Mouse (Mus musculus): ENCODE measurements at regions not wholly inside any gene's neighbourhood (a gene's known extent, or its start where the extent isn't known, plus 50 kb on each side); places are given as distances from the start of the nearest gene placed in this dataset.

DNA sequence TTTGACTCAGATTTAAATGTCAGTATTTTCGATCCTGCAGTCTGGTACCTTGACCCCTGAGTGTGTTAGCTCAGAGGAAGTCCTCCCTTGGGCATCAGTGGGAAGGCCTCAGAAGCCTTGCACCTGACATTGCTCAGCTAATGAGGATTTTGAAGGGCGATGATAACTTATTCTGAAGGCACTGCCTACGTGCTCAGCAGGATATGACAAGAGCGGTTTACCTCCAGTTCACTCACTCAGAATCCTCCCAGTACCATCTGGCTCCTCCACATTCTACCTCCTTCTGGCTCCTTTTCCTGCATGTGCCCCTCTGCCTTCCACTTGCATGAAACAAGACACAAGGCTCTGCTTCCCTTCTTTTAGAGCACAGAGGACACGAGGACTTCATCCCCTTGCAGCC, 497.5 kb downstream of the Igsf11 start:
- Histone ChIP-seq H3K4me2 (ENCODE audit: low read length) (no peak overlapping the region), H3K9ac (ENCODE audit: low read length) (no peak overlapping the region), H3K36me3 (ENCODE audit: control insufficient read depth, insufficient read depth, low read length) (no peaks in the 10 kb centered on the region), H3K27me3 (replicated peaks; ENCODE audit: control insufficient read depth, insufficient read depth, low read length) (no peaks in the 10 kb centered on the region), H3K27ac (ENCODE audit: low read depth, low read length) (no peak overlapping the region), H3K4me1 (ENCODE audit: control insufficient read depth, insufficient read depth, low read length) (no peaks in the 10 kb centered on the region), H3K4me3 (ENCODE audit: low read depth, low read length) (no peak overlapping the region), H3K9me3 (replicated peaks; ENCODE audit: control insufficient read depth, low read length) (no peaks in the 10 kb centered on the region)
- ATAC-seq (no peak), DNase-seq (ENCODE audit: low spot score) (no peak)
- WGBS: 83% methylated on average over 5 of the region's 5 CpGs

DNA sequence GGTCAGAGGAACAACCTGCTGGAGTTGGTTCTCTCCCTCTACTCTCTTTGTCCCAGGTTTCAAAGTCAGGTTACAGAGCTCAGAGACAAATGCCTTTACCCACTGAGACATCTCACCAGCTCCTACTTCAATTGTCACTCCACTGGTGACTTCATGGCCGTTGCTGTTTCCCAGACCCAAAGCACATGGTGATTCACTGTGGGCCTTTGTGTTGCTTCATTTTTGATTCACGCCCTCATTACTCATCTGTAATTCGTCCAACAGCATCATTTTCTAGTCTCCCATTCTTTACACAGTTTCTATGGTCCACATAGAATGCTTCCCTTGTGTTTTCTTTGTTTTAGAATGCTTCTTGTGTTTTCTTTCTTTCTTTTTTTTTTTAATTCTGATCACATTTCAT, 498.2 kb downstream of the Igsf11 start:
- no peaks in the 10 kb centered on the region for H3K27me3 ChIP-seq (replicated peaks; ENCODE audit: control insufficient read depth, insufficient read depth, low read length)
- H3K9me3 ChIP-seq (replicated peaks; ENCODE audit: control insufficient read depth, low read length): no peaks in the 10 kb centered on the region
- ATAC-seq (no peak), DNase-seq (ENCODE audit: low spot score) (no peak)
- WGBS: 55% methylated on average over 3 of the region's 3 CpGs
- H3K4me3 ChIP-seq (ENCODE audit: low read depth, low read length): no peak overlapping the region
- H3K36me3 ChIP-seq (ENCODE audit: control insufficient read depth, insufficient read depth, low read length): no peaks in the 10 kb centered on the region
- no peak overlapping the region for H3K4me2 ChIP-seq (ENCODE audit: low read length)
- H3K4me1 ChIP-seq (ENCODE audit: control insufficient read depth, insufficient read depth, low read length): no peaks in the 10 kb centered on the region
- no peak overlapping the region for H3K9ac ChIP-seq (ENCODE audit: low read length)
- no peak overlapping the region for H3K27ac ChIP-seq (ENCODE audit: low read depth, low read length)

DNA sequence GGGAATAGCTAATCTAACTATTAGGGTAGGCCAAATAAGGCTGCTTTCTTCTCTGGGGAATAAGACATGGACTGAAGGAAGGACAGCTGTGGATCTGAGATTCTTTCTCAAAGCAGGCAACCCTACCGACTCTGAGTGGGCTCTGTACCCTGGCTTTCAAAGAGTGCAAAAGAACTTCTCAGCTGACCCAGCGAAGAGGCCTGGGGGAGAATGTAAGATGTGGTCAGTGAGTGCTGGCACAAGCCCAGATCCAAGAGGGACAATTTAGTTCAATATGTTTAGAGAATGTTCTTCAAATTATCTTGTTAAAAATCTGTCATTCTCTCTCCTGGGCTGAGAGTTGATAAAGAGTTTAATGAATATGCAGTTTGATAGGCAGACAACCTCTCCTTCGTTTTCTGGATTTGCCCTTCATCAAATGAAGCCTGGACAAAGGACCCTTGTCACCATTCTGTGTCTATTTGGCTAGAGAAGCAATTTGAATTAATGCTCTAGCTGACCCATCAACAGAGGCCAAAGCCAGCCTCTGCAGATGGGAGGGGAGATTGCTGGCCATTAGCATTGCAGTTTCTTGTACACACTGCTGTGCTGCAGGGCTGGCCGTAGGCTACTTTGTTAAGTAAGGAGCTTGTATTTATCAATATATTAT, 509.8 kb downstream of the Igsf11 start:
- Histone ChIP-seq H3K4me2 (ENCODE audit: low read length) (no peak overlapping the region), H3K4me1 (ENCODE audit: control insufficient read depth, insufficient read depth, low read length) (0 out of 2 replicates have a peak, but pooled peaks cover 6% of the 10 kb centered on the region), H3K27ac (ENCODE audit: low read depth, low read length) (no peak overlapping the region), H3K9me3 (replicated peaks; ENCODE audit: control insufficient read depth, low read length) (no peaks in the 10 kb centered on the region), H3K4me3 (ENCODE audit: low read depth, low read length) (no peak overlapping the region), H3K27me3 (replicated peaks; ENCODE audit: control insufficient read depth, insufficient read depth, low read length) (no peaks in the 10 kb centered on the region), H3K36me3 (ENCODE audit: control insufficient read depth, insufficient read depth, low read length) (no peaks in the 10 kb centered on the region), H3K9ac (ENCODE audit: low read length) (no peak overlapping the region)
- 31% methylated on average over 4 of the region's 4 CpGs for WGBS
- DNase-seq (ENCODE audit: low spot score) (peak; percentile 57), ATAC-seq (peak; percentile 92)

DNA sequence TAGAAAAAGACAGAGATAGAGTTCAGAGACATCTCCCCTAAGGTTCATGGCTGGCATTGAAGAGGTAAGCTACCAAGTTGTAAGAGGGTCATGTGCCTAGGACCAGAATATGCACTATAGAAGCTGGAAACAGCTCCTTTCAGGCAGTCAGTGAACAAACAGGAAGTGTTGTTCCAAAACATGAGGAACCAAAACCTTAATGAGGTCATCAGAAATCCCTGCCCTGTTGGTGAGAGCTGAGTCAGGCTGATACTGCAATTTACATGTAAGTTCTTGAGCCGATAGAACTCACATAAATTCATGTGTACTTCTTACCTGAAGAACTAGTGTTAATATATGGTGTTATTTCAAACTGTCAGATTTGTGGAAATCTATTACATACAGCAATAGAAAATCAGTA, 539.1 kb downstream of the Igsf11 start:
- Histone ChIP-seq H3K4me2 (ENCODE audit: low read length) (no peak overlapping the region), H3K9me3 (replicated peaks; ENCODE audit: control insufficient read depth, low read length) (no peaks in the 10 kb centered on the region), H3K4me1 (ENCODE audit: control insufficient read depth, insufficient read depth, low read length) (no peaks in the 10 kb centered on the region), H3K4me3 (ENCODE audit: low read depth, low read length) (no peak overlapping the region), H3K27me3 (replicated peaks; ENCODE audit: control insufficient read depth, insufficient read depth, low read length) (no peaks in the 10 kb centered on the region), H3K27ac (ENCODE audit: low read depth, low read length) (no peak overlapping the region), H3K36me3 (ENCODE audit: control insufficient read depth, insufficient read depth, low read length) (no peaks in the 10 kb centered on the region), H3K9ac (ENCODE audit: low read length) (no peak overlapping the region)
- ATAC-seq (no peak), DNase-seq (ENCODE audit: low spot score) (no peak)
- WGBS: 97% methylated on average over 1 of the region's 1 CpGs

DNA sequence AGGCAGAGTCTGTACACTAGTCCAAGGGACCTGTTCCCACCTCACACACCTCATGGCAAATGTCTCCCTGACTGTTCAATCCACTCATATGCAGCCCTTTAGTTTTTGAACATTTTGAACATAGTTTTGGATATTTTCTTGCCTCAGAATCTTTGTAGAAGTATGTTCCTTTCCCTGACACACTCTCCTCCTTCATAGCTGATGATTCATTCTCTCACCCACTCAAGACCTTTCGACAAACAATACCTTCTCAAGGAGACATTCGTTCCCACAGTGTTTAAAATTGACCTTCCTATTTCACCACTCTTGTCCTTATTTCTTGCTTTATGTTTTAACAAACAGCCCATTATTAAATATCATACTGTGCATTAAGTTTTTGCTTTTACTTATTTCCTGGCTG, 538.4 kb upstream of the Lsamp start:
- H3K9me3 ChIP-seq (replicated peaks; ENCODE audit: control insufficient read depth, low read length): no peaks in the 10 kb centered on the region
- WGBS: 84% methylated on average over 2 of the region's 2 CpGs
- DNase-seq (ENCODE audit: low spot score): no peak
- H3K27ac ChIP-seq (ENCODE audit: low read depth, low read length): no peak overlapping the region
- no peak overlapping the region for H3K4me3 ChIP-seq (ENCODE audit: low read depth, low read length)
- H3K4me1 ChIP-seq (ENCODE audit: control insufficient read depth, insufficient read depth, low read length): no peaks in the 10 kb centered on the region
- no peak overlapping the region for H3K4me2 ChIP-seq (ENCODE audit: low read length)
- H3K9ac ChIP-seq (ENCODE audit: low read length): no peak overlapping the region
- H3K36me3 ChIP-seq (ENCODE audit: control insufficient read depth, insufficient read depth, low read length): no peaks in the 10 kb centered on the region
- H3K27me3 ChIP-seq (replicated peaks; ENCODE audit: control insufficient read depth, insufficient read depth, low read length): no peaks in the 10 kb centered on the region
- no peak for ATAC-seq

DNA sequence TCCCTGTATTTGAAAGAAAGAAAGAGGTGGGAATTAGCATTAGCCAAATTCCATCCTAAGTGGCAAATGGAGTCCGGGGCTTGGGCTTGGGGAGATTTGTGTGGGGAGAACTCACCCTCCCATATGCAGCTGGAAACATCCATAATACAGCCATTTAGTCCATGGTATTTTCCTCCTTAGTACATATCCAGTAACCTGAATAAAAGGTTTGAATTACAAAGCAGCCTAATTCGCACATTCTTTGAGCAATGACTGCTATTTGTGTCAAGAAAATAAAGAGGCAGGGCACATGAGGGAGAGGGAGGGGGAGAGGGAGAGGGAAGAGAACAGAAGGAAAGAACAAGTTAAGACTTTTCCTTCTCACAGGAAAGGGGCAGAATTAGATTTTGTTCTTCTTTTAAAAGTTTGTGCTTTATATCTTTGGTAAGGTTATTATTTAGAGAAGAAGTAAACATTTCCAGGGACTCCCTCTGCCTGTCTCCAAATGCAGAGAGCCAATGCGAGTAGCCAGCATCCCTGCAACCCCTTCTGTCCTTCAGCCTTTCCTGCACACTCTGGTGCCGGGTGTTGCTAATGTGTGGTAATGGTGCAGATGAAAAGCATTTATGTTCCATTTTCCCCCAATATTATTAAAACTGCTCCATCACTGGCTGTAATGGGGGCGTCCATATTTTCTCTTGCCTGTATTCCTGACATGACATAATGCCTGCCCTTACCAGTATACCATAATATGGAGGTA, 530.6 kb upstream of the Lsamp start:
- Histone ChIP-seq H3K4me1 (ENCODE audit: control insufficient read depth, insufficient read depth, low read length) (peaks cover 6% of the 10 kb centered on the region), H3K27me3 (replicated peaks; ENCODE audit: control insufficient read depth, insufficient read depth, low read length) (no peaks in the 10 kb centered on the region), H3K9me3 (replicated peaks; ENCODE audit: control insufficient read depth, low read length) (no peaks in the 10 kb centered on the region), H3K4me2 (ENCODE audit: low read length) (no peak overlapping the region), H3K4me3 (ENCODE audit: low read depth, low read length) (no peak overlapping the region), H3K9ac (ENCODE audit: low read length) (no peak overlapping the region), H3K27ac (ENCODE audit: low read depth, low read length) (no peak overlapping the region), H3K36me3 (ENCODE audit: control insufficient read depth, insufficient read depth, low read length) (no peaks in the 10 kb centered on the region)
- 32% methylated on average over 5 of the region's 5 CpGs for WGBS
- ATAC-seq (peak; percentile 83), DNase-seq (ENCODE audit: low spot score) (peak; percentile 64)
